Mouse (Mus musculus): Measurements from ENCODE around the gene Ppil4. TPM values are rescaled to one million over a fixed set of nuclear protein-coding genes. Genes with fewer than 3 reads are reported as not detected.

Gene Ppil4
- polyA plus RNA-seq, 1 experiment: 7.7 TPM

- no peak overlapping the region for H3K4me3 ChIP-seq (ENCODE audit: control insufficient read depth, low read depth, low read length)
- TF ChIP-seq CTCF (IDR thresholded peaks at IDR 0.05; ENCODE audit: control insufficient read depth, insufficient read depth, insufficient replicate concordance, low read depth, low read length): no peak
- no peak for TF ChIP-seq POLR2A (IDR thresholded peaks at IDR 0.05; ENCODE audit: control insufficient read depth, low read depth, low read length)
- H3K4me1 ChIP-seq (ENCODE audit: control insufficient read depth, insufficient read depth, low read length): no peaks in the 10 kb centered on the region
- H3K27ac ChIP-seq (ENCODE audit: control insufficient read depth, insufficient read depth, low read depth, low read length): no peak overlapping the region
- H3K36me3 ChIP-seq (ENCODE audit: control insufficient read depth, insufficient read depth, low read length): peaks cover 2% of the 10 kb centered on the region
- no peaks in the 10 kb centered on the region for H3K27me3 ChIP-seq (ENCODE audit: control insufficient read depth, insufficient read depth, low read length)
These were observed 17.2 kb downstream of the Ppil4 start for GRCm38 (mm10) chr10:7809937-7810336.

- TF ChIP-seq POLR2A (IDR thresholded peaks at IDR 0.05; ENCODE audit: control insufficient read depth, low read depth, low read length) (no peak), CTCF (IDR thresholded peaks at IDR 0.05; ENCODE audit: control insufficient read depth, insufficient read depth, insufficient replicate concordance, low read depth, low read length) (no peak)
- Histone ChIP-seq H3K4me3 (ENCODE audit: control insufficient read depth, low read depth, low read length) (no peak overlapping the region), H3K36me3 (ENCODE audit: control insufficient read depth, insufficient read depth, low read length) (no peaks in the 10 kb centered on the region), H3K4me1 (ENCODE audit: control insufficient read depth, insufficient read depth, low read length) (no peaks in the 10 kb centered on the region), H3K27me3 (ENCODE audit: control insufficient read depth, insufficient read depth, low read length) (no peaks in the 10 kb centered on the region), H3K27ac (ENCODE audit: control insufficient read depth, insufficient read depth, low read depth, low read length) (no peak overlapping the region)
These were observed 23.8 kb downstream of the Ppil4 start for GRCm38 (mm10) chr10:7816476-7816875.

- Histone ChIP-seq H3K27me3 (ENCODE audit: control insufficient read depth, insufficient read depth, low read length) (no peaks in the 10 kb centered on the region), H3K27ac (ENCODE audit: control insufficient read depth, insufficient read depth, low read depth, low read length) (no peak overlapping the region), H3K4me3 (ENCODE audit: control insufficient read depth, low read depth, low read length) (no peak overlapping the region), H3K36me3 (ENCODE audit: control insufficient read depth, insufficient read depth, low read length) (no peaks in the 10 kb centered on the region; the same call in 1 of the 2 replicates), H3K4me1 (ENCODE audit: control insufficient read depth, insufficient read depth, low read length) (no peaks in the 10 kb centered on the region)
- TF ChIP-seq CTCF (IDR thresholded peaks at IDR 0.05; ENCODE audit: control insufficient read depth, insufficient read depth, insufficient replicate concordance, low read depth, low read length) (no peak), POLR2A (IDR thresholded peaks at IDR 0.05; ENCODE audit: control insufficient read depth, low read depth, low read length) (no peak)
These were observed 26.0 kb downstream of the Ppil4 start for GRCm38 (mm10) chr10:7818676-7819075.

- Histone ChIP-seq H3K4me3 (ENCODE audit: control insufficient read depth, low read depth, low read length) (no peak overlapping the region), H3K27me3 (ENCODE audit: control insufficient read depth, insufficient read depth, low read length) (no peaks in the 10 kb centered on the region), H3K4me1 (ENCODE audit: control insufficient read depth, insufficient read depth, low read length) (no peaks in the 10 kb centered on the region), H3K36me3 (ENCODE audit: control insufficient read depth, insufficient read depth, low read length) (no peaks in the 10 kb centered on the region; the same call in 1 of the 2 replicates), H3K27ac (ENCODE audit: control insufficient read depth, insufficient read depth, low read depth, low read length) (no peak overlapping the region)
- TF ChIP-seq CTCF (IDR thresholded peaks at IDR 0.05; ENCODE audit: control insufficient read depth, insufficient read depth, insufficient replicate concordance, low read depth, low read length) (no peak), POLR2A (IDR thresholded peaks at IDR 0.05; ENCODE audit: control insufficient read depth, low read depth, low read length) (no peak)
These were observed 26.5 kb downstream of the Ppil4 start for GRCm38 (mm10) chr10:7819156-7819555.

- Histone ChIP-seq H3K36me3 (ENCODE audit: control insufficient read depth, insufficient read depth, low read length) (no peaks in the 10 kb centered on the region; the same call in 1 of the 2 replicates), H3K27ac (ENCODE audit: control insufficient read depth, insufficient read depth, low read depth, low read length) (no peak overlapping the region), H3K4me1 (ENCODE audit: control insufficient read depth, insufficient read depth, low read length) (no peaks in the 10 kb centered on the region), H3K27me3 (ENCODE audit: control insufficient read depth, insufficient read depth, low read length) (no peaks in the 10 kb centered on the region), H3K4me3 (ENCODE audit: control insufficient read depth, low read depth, low read length) (no peak overlapping the region)
- TF ChIP-seq CTCF (IDR thresholded peaks at IDR 0.05; ENCODE audit: control insufficient read depth, insufficient read depth, insufficient replicate concordance, low read depth, low read length) (no peak), POLR2A (IDR thresholded peaks at IDR 0.05; ENCODE audit: control insufficient read depth, low read depth, low read length) (no peak)
These were observed 26.9 kb downstream of the Ppil4 start for GRCm38 (mm10) chr10:7819603-7820002.

- Histone ChIP-seq H3K27me3 (ENCODE audit: control insufficient read depth, insufficient read depth, low read length) (no peaks in the 10 kb centered on the region), H3K4me1 (ENCODE audit: control insufficient read depth, insufficient read depth, low read length) (no peaks in the 10 kb centered on the region; the same call in 1 of the 2 replicates), H3K36me3 (ENCODE audit: control insufficient read depth, insufficient read depth, low read length) (no peaks in the 10 kb centered on the region; the same call in 1 of the 2 replicates), H3K27ac (ENCODE audit: control insufficient read depth, insufficient read depth, low read depth, low read length) (no peak overlapping the region), H3K4me3 (ENCODE audit: control insufficient read depth, low read depth, low read length) (no peak overlapping the region)
- TF ChIP-seq CTCF (IDR thresholded peaks at IDR 0.05; ENCODE audit: control insufficient read depth, insufficient read depth, insufficient replicate concordance, low read depth, low read length) (no peak), POLR2A (IDR thresholded peaks at IDR 0.05; ENCODE audit: control insufficient read depth, low read depth, low read length) (no peak)
These were observed 27.5 kb downstream of the Ppil4 start for GRCm38 (mm10) chr10:7820171-7820570.

- Histone ChIP-seq H3K27me3 (ENCODE audit: control insufficient read depth, insufficient read depth, low read length) (no peaks in the 10 kb centered on the region), H3K4me3 (ENCODE audit: control insufficient read depth, low read depth, low read length) (no peak overlapping the region), H3K27ac (ENCODE audit: control insufficient read depth, insufficient read depth, low read depth, low read length) (no peak overlapping the region), H3K36me3 (ENCODE audit: control insufficient read depth, insufficient read depth, low read length) (no peaks in the 10 kb centered on the region; the same call in 1 of the 2 replicates), H3K4me1 (ENCODE audit: control insufficient read depth, insufficient read depth, low read length) (no peaks in the 10 kb centered on the region; the same call in 1 of the 2 replicates)
- no peak for TF ChIP-seq CTCF (IDR thresholded peaks at IDR 0.05; ENCODE audit: control insufficient read depth, insufficient read depth, insufficient replicate concordance, low read depth, low read length)
- no peak for TF ChIP-seq POLR2A (IDR thresholded peaks at IDR 0.05; ENCODE audit: control insufficient read depth, low read depth, low read length)
These were observed 29.3 kb downstream of the Ppil4 start for GRCm38 (mm10) chr10:7821981-7822380.
